Mouse (Mus musculus): ENCODE measurements around the gene Gjb3.

- TF ChIP-seq CTCF (IDR thresholded peaks at IDR 0.05; ENCODE audit: control insufficient read depth, insufficient read depth, insufficient read length) (no peak), MYOG (IDR thresholded peaks at IDR 0.05; ENCODE audit: control insufficient read depth, extremely low read depth, insufficient read length) (no peak), USF1 (IDR thresholded peaks at IDR 0.05; ENCODE audit: low read depth) (no peak), CEBPB (IDR thresholded peaks at IDR 0.05; ENCODE audit: low read depth) (no peak), MAX (IDR thresholded peaks at IDR 0.05) (no peak), MYOD1 (IDR thresholded peaks at IDR 0.05; ENCODE audit: control insufficient read depth, insufficient read length, low read depth) (no peak)
Measured at GRCm38 (mm10) chr4:127373491-127373890, 42.8 kb upstream of the Gjb3 start.
